Mouse (Mus musculus): ENCODE measurements around the gene Il27ra.

- TF ChIP-seq CTCF (IDR thresholded peaks at IDR 0.05; ENCODE audit: low read depth) = peak; percentile 90
- no peak for TF ChIP-seq EP300 (IDR thresholded peaks at IDR 0.05; ENCODE audit: low read depth)
Observed at GRCm38 (mm10) chr8:84039050-84039449, 3.3 kb downstream of the Il27ra start.
